Mouse (Mus musculus): ENCODE measurements around the gene Pcsk6.

DNA sequence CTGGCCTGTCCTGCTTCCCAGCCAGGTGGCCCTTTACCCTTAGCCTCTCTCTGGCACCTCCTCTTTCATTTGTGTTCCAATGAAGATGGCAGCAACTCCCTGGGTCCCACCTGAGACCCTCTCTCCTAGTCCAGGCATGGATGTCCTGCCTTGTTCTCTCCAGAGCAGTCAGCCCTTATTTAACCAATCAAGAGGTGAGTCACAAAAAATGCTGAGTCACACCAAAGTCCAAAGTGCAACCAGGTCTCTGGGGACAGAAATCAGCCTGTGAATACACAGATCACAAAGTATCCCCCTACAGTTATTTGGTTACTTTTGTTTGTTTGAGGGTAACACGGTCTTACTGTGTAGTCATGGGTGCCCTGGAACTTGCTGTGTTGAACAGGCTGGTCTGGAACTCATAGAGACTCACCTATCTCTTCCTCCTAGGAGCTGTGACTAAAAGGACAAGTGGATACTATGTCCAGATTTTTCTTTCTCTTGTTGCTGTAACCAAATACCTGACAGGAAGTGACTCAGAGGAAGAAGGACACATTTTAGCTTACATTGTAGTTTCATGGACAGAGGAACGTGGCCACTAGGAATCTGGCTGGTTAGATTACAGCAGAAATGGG lies 38.9 kb upstream of the Pcsk6 start:
- TF ChIP-seq CTCF (IDR thresholded peaks at IDR 0.05; ENCODE audit: control insufficient read depth, insufficient read depth, insufficient read length) (no peak), FOSL1 (IDR thresholded peaks at IDR 0.05; ENCODE audit: insufficient read depth, low read length, poor library complexity, severe bottlenecking) (no peak), USF1 (IDR thresholded peaks at IDR 0.05; ENCODE audit: low read depth) (no peak), MAX (IDR thresholded peaks at IDR 0.05) (no peak)
